Mouse (Mus musculus) midbrain, embryonic 14.5 days (tissue): ENCODE results near the gene Mapk14. TPM values are rescaled to one million over a fixed set of nuclear protein-coding genes. Genes with fewer than 3 reads are reported as not detected.

Source experiments
- ATAC-seq: fragments of 200-750 bp; cut with Nextera tagmentation; 2 replicates; pipeline ENCODE4 v1.8.0; 2017; ENCODE audit warnings: moderate number of reproducible peaks, moderate library complexity; ENCODE audit not compliant: low FRiP score, low TSS enrichment
- DNase-seq: peaks from one replicate; pipeline ENCODE4 v3.0.0-alpha.2; 2015
- H3K27ac ChIP-seq: fragments of 300-500 bp; sonication (generic); replicated peaks from 2 replicates; pipeline ENCODE4 v1.5.1; 2014; ENCODE audit warnings: mild to moderate bottlenecking, low read depth, low read length, moderate library complexity
- H3K27me3 ChIP-seq: fragments of 300-500 bp; sonication (generic); 2 replicates; pipeline ENCODE4 v1.6.1; 2014; ENCODE audit warnings: low read length, control low read depth, mixed read lengths; ENCODE audit not compliant: control insufficient read depth, insufficient read depth
- H3K36me3 ChIP-seq: fragments of 300-500 bp; sonication (generic); 2 replicates; pipeline ENCODE4 v1.6.1; 2014; ENCODE audit warnings: low read length, control low read depth; ENCODE audit not compliant: control insufficient read depth, insufficient read depth
- H3K4me1 ChIP-seq: fragments of 300-500 bp; sonication (generic); 2 replicates; pipeline ENCODE4 v1.6.1; 2014; ENCODE audit warnings: mild to moderate bottlenecking, antibody characterized with exemption, low read length, control low read depth; ENCODE audit not compliant: control insufficient read depth, insufficient read depth
- H3K4me2 ChIP-seq: fragments of 300-500 bp; sonication (generic); 2 replicates; pipeline ENCODE4 v1.6.1; 2014; ENCODE audit warnings: mild to moderate bottlenecking, low read length, moderate library complexity
- H3K4me3 ChIP-seq: fragments of 300-500 bp; sonication (generic); replicated peaks from 2 replicates; pipeline ENCODE4 v1.5.1; 2014; ENCODE audit warnings: low read depth, low read length
- H3K9ac ChIP-seq: fragments of 300-500 bp; sonication (generic); replicated peaks from 2 replicates; pipeline ENCODE4 v1.6.1; 2014; ENCODE audit warnings: mild to moderate bottlenecking, low read length, moderate library complexity
- H3K9me3 ChIP-seq: fragments of 300-500 bp; sonication (generic); 2 replicates; pipeline ENCODE4 v1.6.1; 2016; ENCODE audit warnings: low read length, control low read depth, mixed read lengths; ENCODE audit not compliant: control insufficient read depth
- WGBS: fragments of 180-500 bp; shearing (Covaris S2); extraction: QIAGEN DNeasy Blood & Tissue Kit; methylation state at CpG from one replicate; pipeline ENCODE4 v1.1.7; 2014; 5-methylcytosine and 5-hydroxymethylcytosine counted together
- polyA plus RNA-seq: library from polyadenylated mRNA; unstranded; fragments of >200 nt; fragmentation: Nextera tagmentation; extraction: Ambion mirVana; gene quantifications from 2 replicates; pipeline ENCODE4 v1.2.1, GENCODE M21; 2014

The Mapk14 gene
- polyA plus RNA-seq: 26.8 and 32.7 TPM in 2 replicates

DNA sequence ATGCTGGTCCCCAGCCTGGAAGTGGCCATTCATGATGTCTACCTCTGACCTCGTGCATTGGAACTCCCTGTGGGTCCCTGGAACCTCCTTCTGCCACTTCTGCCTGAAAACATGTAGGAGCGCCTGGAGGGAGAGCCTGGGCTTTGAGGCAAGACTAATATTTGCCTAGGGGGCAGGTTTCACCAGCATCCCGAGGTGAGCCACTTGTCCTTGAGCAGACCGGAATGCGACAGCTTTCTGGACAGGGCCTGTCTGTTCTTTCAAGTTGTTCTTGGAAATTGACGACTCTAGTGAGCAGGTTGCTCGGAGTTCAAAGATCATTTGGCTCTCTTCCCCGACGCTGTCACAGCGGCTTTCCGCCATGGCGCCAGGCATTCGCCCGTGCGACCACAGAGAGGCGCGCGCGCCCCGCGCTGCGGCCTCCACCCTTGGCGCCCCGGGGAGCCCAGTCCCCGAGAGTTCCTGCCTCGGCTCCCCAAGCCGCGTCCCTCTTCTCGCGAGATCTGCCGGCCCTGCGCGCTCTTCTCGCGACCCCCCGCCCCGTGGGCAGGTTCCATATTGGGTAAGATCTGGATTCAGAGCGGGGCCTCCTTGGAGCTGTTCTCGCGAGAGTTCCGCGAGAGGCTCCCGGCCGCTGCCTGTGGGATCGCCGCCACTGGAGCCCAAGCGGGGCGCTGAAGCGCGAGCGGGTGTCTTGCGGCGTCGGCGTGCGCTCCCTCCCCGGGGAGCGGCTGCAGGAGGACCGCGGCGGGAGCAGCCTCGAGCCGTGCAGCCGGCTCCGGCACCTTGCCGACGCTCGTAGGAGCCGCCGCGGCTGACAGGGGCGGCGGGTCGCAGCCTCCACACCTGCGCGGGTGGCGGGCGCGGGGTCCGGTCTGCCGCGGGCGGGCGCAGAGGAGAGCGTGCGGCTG is at the start of gene Mapk14:
TSS of gene Mapk14 (plus strand) at position 554 of the 911 bp plus-strand sequence.
- DNase-seq (peak; percentile 100), ATAC-seq (peak; percentile 94)
- WGBS: under 1% methylated on average over 86 of the region's 86 CpGs
- Histone ChIP-seq H3K27me3 (no peaks in the 10 kb centered on the region; the same call in 1 of the 2 replicates), H3K9me3 (no peaks in the 10 kb centered on the region), H3K36me3 (no peaks in the 10 kb centered on the region), H3K27ac (peak within 1 kb of the TSS; percentile 95), H3K4me3 (peak within 1 kb of the TSS; percentile 95), H3K4me2 (peak within 1 kb of the TSS; percentile 70), H3K9ac (peak within 1 kb of the TSS; percentile 90), H3K4me1 (peaks cover 25% of the 10 kb centered on the region)

DNA sequence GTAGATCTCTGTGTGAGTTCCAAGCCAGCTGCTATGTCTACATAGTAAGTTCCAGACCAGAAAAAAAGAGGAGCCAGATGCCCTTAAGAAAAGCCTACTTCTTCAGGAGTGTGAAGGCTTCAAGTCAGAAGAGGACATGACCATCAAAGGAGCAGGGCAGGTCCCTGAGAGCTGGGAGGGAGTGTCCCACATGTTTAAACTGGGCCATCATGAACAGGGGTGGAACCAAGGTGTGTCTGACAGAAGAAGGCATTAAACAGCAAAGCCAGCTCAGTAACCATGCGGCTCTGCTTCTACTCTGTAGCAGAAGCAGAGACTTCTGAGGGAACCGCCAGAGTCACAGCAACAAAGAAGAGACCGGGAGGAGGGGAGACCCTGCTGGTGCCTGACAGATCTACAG is 47.4 kb upstream of the Mapk14 start:
- Histone ChIP-seq H3K27ac (no peak overlapping the region), H3K9me3 (no peaks in the 10 kb centered on the region), H3K36me3 (no peaks in the 10 kb centered on the region), H3K27me3 (no peaks in the 10 kb centered on the region), H3K4me1 (no peaks in the 10 kb centered on the region), H3K4me2 (no peak overlapping the region), H3K4me3 (no peak overlapping the region), H3K9ac (no peak overlapping the region)
- DNase-seq: no peak
- WGBS: 29% methylated on average over 3 of the region's 3 CpGs
- ATAC-seq: no peak

DNA sequence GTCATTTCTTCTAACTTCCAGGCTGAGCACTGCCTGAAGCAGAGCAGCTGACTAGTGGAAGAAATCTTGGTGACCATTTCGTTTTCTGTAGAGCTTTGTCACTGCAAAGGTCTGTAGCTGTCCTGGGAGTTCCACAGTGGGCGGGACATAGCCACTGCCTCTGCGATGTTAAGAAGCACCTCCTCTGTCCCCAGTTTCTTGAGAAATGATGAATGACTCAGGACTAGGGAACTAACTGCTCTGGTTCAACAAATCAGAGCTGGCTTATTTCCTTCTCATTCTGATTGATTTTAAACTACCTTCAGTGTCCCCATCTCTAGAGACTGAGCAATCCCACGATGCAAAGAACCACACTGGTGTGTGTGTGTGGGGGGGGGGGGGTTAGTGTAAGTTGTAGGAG is 47.0 kb upstream of the Mapk14 start:
- no peaks in the 10 kb centered on the region for H3K4me1 ChIP-seq
- no peak overlapping the region for H3K4me3 ChIP-seq
- H3K27ac ChIP-seq: no peak overlapping the region
- H3K27me3 ChIP-seq: no peaks in the 10 kb centered on the region
- no peaks in the 10 kb centered on the region for H3K36me3 ChIP-seq
- WGBS: 51% methylated on average over 4 of the region's 4 CpGs
- H3K4me2 ChIP-seq: no peak overlapping the region
- H3K9ac ChIP-seq: no peak overlapping the region
- no peak for DNase-seq
- H3K9me3 ChIP-seq: no peaks in the 10 kb centered on the region
- ATAC-seq: no peak

DNA sequence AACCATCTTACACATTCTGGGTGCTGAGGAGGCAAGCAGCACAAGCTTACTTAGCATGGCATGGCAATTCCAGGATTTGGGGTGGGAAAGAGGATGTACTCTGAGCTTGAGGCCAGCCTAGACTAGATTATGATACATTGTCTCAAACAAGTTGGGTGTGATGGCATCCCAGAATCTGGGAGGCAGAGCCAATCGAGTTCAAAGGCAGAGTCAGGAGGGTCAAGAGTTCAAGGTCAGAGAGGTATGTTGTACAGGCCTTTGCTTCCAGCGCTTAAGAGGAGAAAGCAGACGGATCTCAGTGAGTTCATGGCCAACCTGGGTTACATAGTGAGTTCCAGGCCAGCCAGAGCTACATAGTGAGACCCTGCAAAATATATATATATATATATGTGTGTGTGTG is 44.9 kb upstream of the Mapk14 start:
- Histone ChIP-seq H3K9me3 (no peaks in the 10 kb centered on the region), H3K36me3 (no peaks in the 10 kb centered on the region), H3K9ac (no peak overlapping the region), H3K4me2 (no peak overlapping the region), H3K4me1 (no peaks in the 10 kb centered on the region), H3K4me3 (no peak overlapping the region), H3K27me3 (no peaks in the 10 kb centered on the region), H3K27ac (no peak overlapping the region)
- ATAC-seq (no peak), DNase-seq (no peak)
- 68% methylated on average over 3 of the region's 3 CpGs for WGBS

DNA sequence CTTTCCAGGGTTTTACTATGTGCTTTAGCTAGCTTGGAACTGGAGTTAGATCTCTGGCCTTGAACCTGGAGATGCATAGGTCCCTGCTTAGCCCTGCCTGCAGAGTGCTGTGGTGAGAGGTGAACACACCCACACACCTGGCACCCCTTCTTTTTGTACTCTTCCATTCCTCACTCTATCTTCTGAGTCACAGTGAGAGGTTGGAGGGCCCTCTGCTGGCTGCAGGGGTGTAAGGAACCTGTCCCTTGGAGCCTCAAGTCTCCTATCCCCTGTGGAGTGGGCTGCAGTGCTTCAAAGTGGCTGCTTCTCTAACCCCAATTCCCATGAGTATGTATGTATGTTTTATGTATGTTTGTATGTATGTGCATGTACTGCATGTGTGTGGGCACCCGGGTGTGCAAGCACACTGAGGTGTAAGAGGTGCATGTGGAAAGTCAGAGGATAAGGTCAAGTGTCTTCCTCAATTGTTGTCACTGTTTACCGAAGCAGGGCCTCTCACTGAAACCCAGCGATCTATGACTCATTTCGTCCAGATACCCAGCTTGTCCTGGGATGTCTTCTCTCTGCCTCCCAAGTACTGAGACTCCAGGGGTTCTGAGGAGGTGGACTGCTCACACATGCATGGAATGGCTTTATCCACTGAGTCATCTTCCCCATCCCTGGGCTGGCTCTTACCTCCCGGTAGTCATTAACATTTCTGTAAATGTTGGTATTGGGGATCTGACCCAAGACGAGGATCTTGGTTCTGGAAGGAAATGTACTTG is 42.3 kb upstream of the Mapk14 start:
- Histone ChIP-seq H3K9ac (no peak overlapping the region), H3K4me2 (no peak overlapping the region), H3K36me3 (no peaks in the 10 kb centered on the region), H3K27ac (no peak overlapping the region), H3K27me3 (no peaks in the 10 kb centered on the region), H3K4me1 (no peaks in the 10 kb centered on the region), H3K9me3 (no peaks in the 10 kb centered on the region), H3K4me3 (no peak overlapping the region)
- ATAC-seq (no peak), DNase-seq (peak; percentile 48)
- WGBS: 50% methylated on average over 6 of the region's 6 CpGs

DNA sequence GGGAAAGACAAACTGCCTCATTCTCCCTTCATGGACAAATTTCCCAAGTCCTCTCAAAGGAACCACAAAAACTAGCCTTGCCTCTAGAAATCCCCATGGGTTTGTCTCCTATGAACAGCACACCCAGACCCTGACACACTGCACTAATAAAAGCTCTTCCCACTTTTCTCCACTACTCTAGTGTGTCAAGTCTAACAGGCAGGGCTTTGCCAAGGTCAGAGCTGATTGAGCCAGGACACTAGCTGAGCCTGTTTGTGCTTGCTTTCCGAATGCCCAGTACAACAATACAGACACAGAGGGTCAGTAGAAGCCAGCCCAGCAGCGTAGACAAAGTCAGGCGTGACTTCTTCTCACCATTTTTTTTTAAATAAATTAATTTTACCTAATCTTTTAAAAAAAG is 40.9 kb upstream of the Mapk14 start:
- Histone ChIP-seq H3K27ac (no peak overlapping the region), H3K4me3 (no peak overlapping the region), H3K9me3 (no peaks in the 10 kb centered on the region), H3K36me3 (no peaks in the 10 kb centered on the region), H3K9ac (no peak overlapping the region), H3K4me2 (no peak overlapping the region), H3K4me1 (no peaks in the 10 kb centered on the region), H3K27me3 (no peaks in the 10 kb centered on the region)
- no peak for ATAC-seq
- no peak for DNase-seq
- 68% methylated on average over 3 of the region's 3 CpGs for WGBS

DNA sequence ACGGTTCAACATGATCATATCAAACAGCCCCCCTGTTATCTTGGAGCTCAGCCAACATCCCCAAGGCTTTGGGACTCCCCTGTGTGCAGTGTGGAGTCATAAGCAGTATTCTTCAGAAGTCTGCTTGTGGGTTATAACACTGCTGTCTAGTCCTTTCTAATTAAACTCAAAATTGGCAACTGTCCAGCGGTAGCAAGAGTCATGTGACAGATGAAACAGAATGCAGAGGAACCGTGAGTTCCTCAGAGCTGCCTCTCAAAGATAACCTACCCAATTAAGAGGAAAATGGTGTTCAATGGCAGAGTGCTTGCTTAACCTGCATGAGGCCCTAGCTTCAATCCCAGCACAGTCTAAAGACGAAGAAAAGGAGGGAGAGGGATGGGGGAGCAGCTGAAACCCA is 33.2 kb upstream of the Mapk14 start:
- peak; percentile 75; the same call in 1 of the 2 replicates for ATAC-seq
- Histone ChIP-seq H3K36me3 (no peaks in the 10 kb centered on the region), H3K4me3 (no peak overlapping the region), H3K9ac (no peak overlapping the region), H3K4me1 (0 out of 2 replicates have a peak, but pooled peaks cover 3% of the 10 kb centered on the region), H3K27me3 (no peaks in the 10 kb centered on the region), H3K27ac (peak overlapping the region; percentile 72), H3K9me3 (no peaks in the 10 kb centered on the region), H3K4me2 (no peak overlapping the region)
- WGBS: 27% methylated on average over 4 of the region's 4 CpGs
- peak; percentile 89 for DNase-seq

DNA sequence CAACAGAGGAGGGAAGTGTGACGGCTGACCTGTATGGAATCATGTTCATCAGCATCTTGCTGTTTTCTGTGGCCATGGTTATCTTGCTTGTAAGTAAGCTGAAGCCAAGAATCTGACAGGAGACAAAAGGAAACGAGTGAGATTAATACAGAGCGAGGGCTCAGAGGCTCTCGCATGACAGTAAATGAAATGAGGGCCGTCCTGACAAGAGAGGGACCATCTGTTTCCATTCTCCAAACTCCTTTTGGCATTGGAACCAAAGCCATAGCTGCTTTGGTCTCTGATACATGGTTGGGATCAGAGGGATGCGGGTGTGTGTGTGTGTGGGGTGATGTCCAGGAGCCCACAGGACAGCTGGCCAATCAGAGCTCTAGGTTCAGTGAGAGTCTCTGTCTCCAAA is 31.6 kb upstream of the Mapk14 start:
- 48% methylated on average over 6 of the region's 6 CpGs for WGBS
- Histone ChIP-seq H3K4me3 (no peak overlapping the region), H3K27ac (no peak overlapping the region), H3K4me2 (no peak overlapping the region), H3K4me1 (0 out of 2 replicates have a peak, but pooled peaks cover 3% of the 10 kb centered on the region), H3K9me3 (no peaks in the 10 kb centered on the region), H3K9ac (no peak overlapping the region), H3K27me3 (no peaks in the 10 kb centered on the region), H3K36me3 (no peaks in the 10 kb centered on the region)
- DNase-seq (peak; percentile 8), ATAC-seq (no peak)
